Mouse (Mus musculus) kidney, embryonic 14.5 days (tissue): ENCODE data around the gene Gm20605. TPM values are rescaled to one million over a fixed set of nuclear protein-coding genes. Genes with fewer than 3 reads are reported as not detected.

Experiments
- ATAC-seq: fragments of 200-750 bp; cut with Nextera tagmentation; 2 replicates; pipeline ENCODE4 v1.8.0; 2017; ENCODE audit warnings: moderate number of reproducible peaks, mild to moderate bottlenecking, moderate TSS enrichment, moderate library complexity; ENCODE audit not compliant: low FRiP score, low TSS enrichment
- H3K27ac ChIP-seq: fragments of 300-500 bp; sonication (generic); 2 replicates; pipeline ENCODE4 v1.5.1; 2014; ENCODE audit warnings: low read depth, mild to moderate bottlenecking, low read length, moderate library complexity, mixed read lengths
- H3K27me3 ChIP-seq: fragments of 300-500 bp; sonication (generic); 2 replicates; pipeline ENCODE4 v1.6.1; 2014; ENCODE audit warnings: mild to moderate bottlenecking, low read length; ENCODE audit not compliant: control insufficient read depth, insufficient read depth
- H3K36me3 ChIP-seq: fragments of 300-500 bp; sonication (generic); 2 replicates; pipeline ENCODE4 v1.6.1; 2014; ENCODE audit warnings: low read length, mixed read lengths; ENCODE audit not compliant: control insufficient read depth, insufficient read depth
- H3K4me1 ChIP-seq: fragments of 300-500 bp; sonication (generic); 2 replicates; pipeline ENCODE4 v1.6.1; 2014; ENCODE audit warnings: low read length, mixed read lengths; ENCODE audit not compliant: control insufficient read depth, insufficient read depth
- H3K4me2 ChIP-seq: fragments of 300-500 bp; sonication (generic); replicated peaks from 2 replicates; pipeline ENCODE4 v1.6.1; 2014; ENCODE audit warnings: low read depth, mild to moderate bottlenecking, low read length
- H3K4me3 ChIP-seq: fragments of 300-500 bp; sonication (generic); 2 replicates; pipeline ENCODE4 v1.5.1; 2014; ENCODE audit warnings: mild to moderate bottlenecking, low read length
- H3K9ac ChIP-seq: fragments of 300-500 bp; sonication (generic); 2 replicates; pipeline ENCODE4 v1.6.1; 2014; ENCODE audit warnings: low read depth, mild to moderate bottlenecking, low read length, moderate library complexity
- H3K9me3 ChIP-seq: fragments of 300-500 bp; sonication (generic); 2 replicates; pipeline ENCODE4 v1.6.1; 2016; ENCODE audit warnings: low read length; ENCODE audit not compliant: control insufficient read depth
- WGBS: fragments of 180-500 bp; shearing (Covaris S2); extraction: QIAGEN DNeasy Blood & Tissue Kit; methylation state at CpG from one replicate; pipeline ENCODE4 v1.1.7; 2014; 5-methylcytosine and 5-hydroxymethylcytosine counted together
- polyA plus RNA-seq: library from polyadenylated mRNA; unstranded; fragments of >200 nt; fragmentation: Nextera tagmentation; extraction: Ambion mirVana; gene quantifications from 2 replicates; pipeline ENCODE4 v1.2.1, GENCODE M21; 2014

Gm20605 gene
- polyA plus RNA-seq, 1 experiment from 2014 or later: 12.5 TPM

DNA sequence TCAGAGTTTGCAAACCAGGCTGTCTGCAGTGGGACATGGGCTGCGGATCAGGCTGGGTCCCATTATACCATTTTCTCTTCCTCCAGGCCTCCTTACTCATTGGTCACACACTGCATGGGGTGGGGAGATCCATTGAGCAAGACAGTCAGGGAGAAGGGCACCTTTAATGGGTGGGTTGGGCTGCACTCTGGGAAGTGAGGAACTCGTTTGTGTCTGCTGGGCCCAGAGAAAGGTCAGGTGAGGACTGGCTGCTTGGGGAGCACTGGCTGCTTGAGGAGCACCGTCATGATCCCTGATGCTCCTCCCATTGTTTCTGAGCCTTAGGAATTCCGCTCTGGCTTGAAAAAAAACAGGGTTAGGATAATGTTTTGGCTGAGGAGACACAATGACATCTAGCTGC is 13.9 kb downstream of the Gm20605 start:
- Histone ChIP-seq H3K36me3 (peaks cover 40% of the 10 kb centered on the region), H3K9ac (no peak overlapping the region), H3K27me3 (peaks cover 7% of the 10 kb centered on the region; the same call in 1 of the 2 replicates), H3K27ac (no peak overlapping the region), H3K4me3 (no peak overlapping the region), H3K4me1 (peaks cover 16% of the 10 kb centered on the region), H3K4me2 (no peak overlapping the region), H3K9me3 (no peaks in the 10 kb centered on the region)
- no peak for ATAC-seq
- WGBS: 56% methylated on average over 4 of the region's 4 CpGs

DNA sequence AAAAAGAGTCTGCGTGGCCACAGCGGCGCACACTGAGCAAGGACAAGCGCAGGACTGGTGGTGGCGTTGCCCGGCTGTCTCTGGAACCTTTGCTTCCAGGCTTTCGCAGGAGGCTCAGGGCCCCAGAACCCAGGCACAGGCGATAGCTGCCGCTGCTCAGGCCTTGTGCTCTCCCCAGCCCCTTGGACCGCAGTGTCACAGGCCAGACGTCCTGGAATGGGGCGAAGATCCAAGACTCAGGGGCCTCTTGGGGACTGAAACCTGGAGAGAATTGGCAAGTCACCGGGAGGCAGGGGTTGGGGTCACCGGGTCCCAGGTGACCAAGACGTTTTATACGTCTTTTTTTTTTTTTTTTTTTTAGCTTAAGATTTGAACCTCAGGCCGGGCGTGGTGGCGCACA is 15.5 kb downstream of the Gm20605 start:
- no peak for ATAC-seq
- Histone ChIP-seq H3K27ac (no peak overlapping the region), H3K9ac (no peak overlapping the region), H3K36me3 (peaks cover 26% of the 10 kb centered on the region), H3K9me3 (no peaks in the 10 kb centered on the region), H3K4me1 (peaks cover 31% of the 10 kb centered on the region), H3K27me3 (peaks cover 7% of the 10 kb centered on the region; the same call in 1 of the 2 replicates), H3K4me3 (no peak overlapping the region), H3K4me2 (no peak overlapping the region)
- WGBS: 46% methylated on average over 19 of the region's 19 CpGs

GRCm38 (mm10) chr5:137645091-137645651 is 16.2 kb downstream of the Gm20605 start:
- peaks cover 38% of the 10 kb centered on the region for H3K4me1 ChIP-seq
- WGBS: 1% methylated on average over 44 of the region's 44 CpGs
- H3K27me3 ChIP-seq: peaks cover 7% of the 10 kb centered on the region; the same call in 1 of the 2 replicates
- no peak overlapping the region for H3K27ac ChIP-seq
- peak overlapping the region; percentile 34; the same call in 1 of the 2 replicates for H3K9ac ChIP-seq
- peak overlapping the region; percentile 50 for H3K4me2 ChIP-seq
- H3K36me3 ChIP-seq: peaks cover 19% of the 10 kb centered on the region
- no peak for ATAC-seq
- H3K4me3 ChIP-seq: peak overlapping the region; percentile 34
- H3K9me3 ChIP-seq: no peaks in the 10 kb centered on the region

GRCm38 (mm10) chr5:137645652-137646091 is 16.7 kb downstream of the Gm20605 start, which contains the start of gene Irs3:
Gene Irs3, minus strand, starts transcription at chr5:137645714.
- Histone ChIP-seq H3K27ac (no peak within 1 kb of the TSS), H3K4me3 (peak within 1 kb of the TSS; percentile 34), H3K4me1 (peaks cover 43% of the 10 kb centered on the region), H3K4me2 (peak within 1 kb of the TSS; percentile 50), H3K36me3 (peaks cover 14% of the 10 kb centered on the region; the same call in 1 of the 2 replicates), H3K9ac (peak within 1 kb of the TSS; percentile 34; the same call in 1 of the 2 replicates), H3K27me3 (peaks cover 7% of the 10 kb centered on the region; the same call in 1 of the 2 replicates), H3K9me3 (no peaks in the 10 kb centered on the region)
- ATAC-seq: no peak
- WGBS: 13% methylated on average over 11 of the region's 11 CpGs

GRCm38 (mm10) chr5:137647827-137648601 is 19.0 kb downstream of the Gm20605 start:
- H3K9ac ChIP-seq: no peak overlapping the region
- no peak overlapping the region for H3K4me3 ChIP-seq
- no peak overlapping the region for H3K4me2 ChIP-seq
- H3K27me3 ChIP-seq: peaks cover 7% of the 10 kb centered on the region; the same call in 1 of the 2 replicates
- ATAC-seq: no peak
- WGBS: 34% methylated on average over 9 of the region's 9 CpGs
- no peak overlapping the region for H3K27ac ChIP-seq
- no peaks in the 10 kb centered on the region for H3K9me3 ChIP-seq
- peaks cover 13% of the 10 kb centered on the region; the same call in 1 of the 2 replicates for H3K36me3 ChIP-seq
- H3K4me1 ChIP-seq: peaks cover 43% of the 10 kb centered on the region

DNA sequence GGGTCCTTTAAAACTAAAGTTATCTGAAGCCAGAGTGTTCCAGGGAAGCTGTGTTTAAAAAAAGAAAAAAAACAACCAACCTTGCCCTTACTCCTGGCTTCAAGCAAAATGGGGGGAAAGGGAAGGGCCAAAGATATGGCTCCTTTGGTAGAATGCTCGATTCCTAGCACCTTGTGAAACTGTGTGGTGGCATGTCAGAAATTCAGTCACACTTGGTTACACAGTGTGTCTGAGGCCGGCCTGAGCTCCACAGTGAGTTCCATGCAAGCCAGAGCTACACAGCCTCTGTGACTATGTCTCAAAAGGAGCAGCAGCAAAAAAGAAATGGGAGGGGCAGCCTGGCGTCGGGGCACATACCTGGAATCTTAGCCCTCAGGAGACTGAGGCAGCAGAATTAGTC is 20.3 kb downstream of the Gm20605 start:
- peaks cover 17% of the 10 kb centered on the region; the same call in 1 of the 2 replicates for H3K36me3 ChIP-seq
- H3K27me3 ChIP-seq: peaks cover 7% of the 10 kb centered on the region; the same call in 1 of the 2 replicates
- H3K4me2 ChIP-seq: no peak overlapping the region
- peak overlapping the region; percentile 51; the same call in 1 of the 2 replicates for H3K27ac ChIP-seq
- H3K9ac ChIP-seq: no peak overlapping the region; the same call in 1 of the 2 replicates
- no peak overlapping the region for H3K4me3 ChIP-seq
- 25% methylated on average over 4 of the region's 4 CpGs for WGBS
- peaks cover 43% of the 10 kb centered on the region for H3K4me1 ChIP-seq
- ATAC-seq: peak; percentile 29; the same call in 1 of the 2 replicates
- H3K9me3 ChIP-seq: no peaks in the 10 kb centered on the region

DNA sequence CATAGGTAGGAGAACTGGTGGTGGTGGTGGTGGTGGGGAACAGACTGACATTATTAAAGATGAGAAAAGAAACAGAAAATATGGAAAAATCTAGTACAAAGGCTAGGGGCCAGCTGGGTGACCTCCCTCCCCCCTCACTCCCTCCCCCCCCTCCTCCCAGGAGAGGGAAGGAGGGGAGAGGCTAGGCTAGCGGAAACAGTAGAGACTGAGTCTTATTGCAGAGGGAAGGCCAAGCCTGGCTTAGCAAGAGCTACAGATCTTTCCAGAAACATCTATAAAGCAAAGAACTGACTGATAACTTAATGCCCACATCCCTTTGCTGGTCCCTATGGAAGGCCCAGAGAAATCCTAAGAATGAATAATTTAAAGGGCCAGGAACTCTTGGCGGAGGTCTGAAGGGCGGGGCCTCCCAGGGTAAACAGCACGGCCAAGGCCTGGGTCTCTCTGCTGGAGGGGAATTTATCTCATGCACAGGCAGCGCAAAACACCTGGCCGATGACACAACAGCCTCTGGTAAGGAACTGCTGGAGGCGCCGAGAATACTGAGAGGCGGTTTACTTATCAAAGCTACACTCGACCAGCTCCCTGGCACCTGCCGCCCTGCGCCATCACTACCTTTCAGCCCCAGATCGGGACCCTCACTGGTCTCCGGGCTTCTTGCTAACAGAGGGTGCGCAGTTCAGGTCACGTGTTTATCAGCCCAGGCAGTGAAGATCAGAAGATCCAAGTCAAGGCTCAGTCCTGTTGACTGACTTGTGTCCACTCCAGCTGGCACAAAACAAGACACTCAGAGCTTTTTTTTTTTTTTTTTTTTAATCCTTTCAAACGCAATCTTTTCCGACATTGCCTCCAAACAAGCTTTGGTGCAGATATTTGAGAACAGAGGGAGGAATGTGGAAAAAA is 20.9 kb downstream of the Gm20605 start:
- Histone ChIP-seq H3K4me2 (no peak overlapping the region; the same call in 1 of the 2 replicates), H3K27ac (peak overlapping the region; percentile 51; the same call in 1 of the 2 replicates), H3K9me3 (no peaks in the 10 kb centered on the region), H3K9ac (peak overlapping the region; percentile 37; the same call in 1 of the 2 replicates), H3K36me3 (peaks cover 17% of the 10 kb centered on the region; the same call in 1 of the 2 replicates), H3K4me3 (no peak overlapping the region), H3K4me1 (peaks cover 43% of the 10 kb centered on the region), H3K27me3 (peaks cover 6% of the 10 kb centered on the region; the same call in 1 of the 2 replicates)
- 18% methylated on average over 18 of the region's 18 CpGs for WGBS
- ATAC-seq: no peak

DNA sequence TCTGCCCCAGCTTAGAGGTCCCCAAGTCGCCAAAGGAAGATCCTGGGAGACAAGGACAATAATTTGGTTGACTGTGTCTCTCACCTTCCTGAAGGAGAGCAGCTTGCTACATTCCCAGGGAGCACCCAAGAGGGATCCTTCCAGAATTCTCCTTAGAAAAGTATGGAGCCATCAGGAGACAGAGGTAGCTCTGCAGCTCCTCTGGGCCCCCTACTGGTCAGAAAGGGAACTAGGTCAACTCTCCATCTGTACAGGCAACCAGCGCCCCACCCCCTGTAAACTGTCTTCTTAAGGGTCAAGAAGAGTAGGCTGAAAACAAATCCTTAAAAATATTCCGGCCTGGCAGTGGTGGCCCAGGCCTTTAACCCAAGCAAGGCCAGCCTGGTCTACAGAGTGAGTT is 23.5 kb downstream of the Gm20605 start:
- Histone ChIP-seq H3K4me3 (no peak overlapping the region), H3K4me2 (no peak overlapping the region), H3K9ac (no peak overlapping the region), H3K4me1 (peaks cover 32% of the 10 kb centered on the region), H3K27ac (no peak overlapping the region), H3K36me3 (peaks cover 17% of the 10 kb centered on the region; the same call in 1 of the 2 replicates), H3K27me3 (no peaks in the 10 kb centered on the region), H3K9me3 (no peaks in the 10 kb centered on the region)
- WGBS: 21% methylated on average over 3 of the region's 3 CpGs
- ATAC-seq: 0 out of 2 replicates have a peak, but pooled peaks have one; percentile 14
